Mouse (Mus musculus) cerebellum, adult 2 months (tissue): ENCODE results near the gene Inpp4a. TPM values are rescaled to one million over a fixed set of nuclear protein-coding genes. Genes with fewer than 3 reads are reported as not detected.

Source experiments
- DNase-seq, 2 experiments: peaks; one replicate each; pipeline ENCODE4 v3.0.0; 2021
- H3K27ac ChIP-seq: fragments of 200-500 bp; 2 replicates; pipeline ENCODE4 v1.5.1; 2012; ENCODE audit warnings: low read length, control low read depth, inconsistent platforms; ENCODE audit not compliant: insufficient read depth
- H3K27me3 ChIP-seq: fragments of 200-500 bp; 2 replicates; pipeline ENCODE4 v1.6.1; 2012; ENCODE audit warnings: inconsistent platforms, mild to moderate bottlenecking, low read length, moderate library complexity; ENCODE audit not compliant: control insufficient read depth, insufficient read depth
- H3K4me1 ChIP-seq: fragments of 200-500 bp; 2 replicates; pipeline ENCODE4 v1.6.1; 2011; ENCODE audit warnings: low read length; ENCODE audit not compliant: control insufficient read depth, insufficient read depth
- H3K4me3 ChIP-seq: fragments of 200-500 bp; replicated peaks from 2 replicates; pipeline ENCODE3; 2011; ENCODE audit warnings: mild to moderate bottlenecking, low read depth, low read length, control low read depth; ENCODE audit not compliant: insufficient read depth
- CTCF ChIP-seq: fragments of 200-500 bp; IDR thresholded peaks from 2 replicates; pipeline ENCODE4 v1.5.1; 2011; ENCODE audit warnings: low read depth, mild to moderate bottlenecking, control low read depth, low read length, moderate library complexity, borderline replicate concordance; ENCODE audit not compliant: insufficient read depth
- POLR2A ChIP-seq: fragments of 200-500 bp; IDR thresholded peaks from 2 replicates; pipeline ENCODE4 v1.6.1; 2011; ENCODE audit warnings: low read length, control low read depth, borderline replicate concordance; ENCODE audit not compliant: insufficient read depth
- WGBS: fragments of 180-500 bp; shearing (Covaris S2); methylation state at CpG from one replicate; pipeline ENCODE4 v1.1.7; 2018; 5-methylcytosine and 5-hydroxymethylcytosine counted together
- polyA plus RNA-seq: library from polyadenylated mRNA; depleted of rRNA; stranded (reverse); fragments of >200 nt; gene quantifications from 2 replicates; pipeline ENCODE4 v1.2.3, GENCODE M21; 2012

Gene Inpp4a
- polyA plus RNA-seq, 1 experiment: 94.2 TPM

- Histone ChIP-seq H3K27ac (no peak overlapping the region), H3K4me3 (no peak overlapping the region), H3K4me1 (no peaks in the 10 kb centered on the region), H3K27me3 (no peaks in the 10 kb centered on the region)
- DNase-seq: no peak
- TF ChIP-seq CTCF: no peak
- no peak for TF ChIP-seq POLR2A
- whole genome bisulfite sequencing: 87% methylated on average over 7 of the region's 7 CpGs
Measured at GRCm38 (mm10) chr1:37288941-37289340, 10.7 kb upstream of the Inpp4a start.

GRCm38 (mm10) chr1:37296414-37296813 lies 3.3 kb upstream of the Inpp4a start:
- no peak for DNase-seq
- no peaks in the 10 kb centered on the region for H3K4me1 ChIP-seq
- no peak for TF ChIP-seq CTCF
- no peak for TF ChIP-seq POLR2A
- 46% methylated on average over 1 of the region's 1 CpGs for WGBS
- no peaks in the 10 kb centered on the region for H3K27me3 ChIP-seq
- no peak overlapping the region for H3K4me3 ChIP-seq
- no peak overlapping the region for H3K27ac ChIP-seq

- Histone ChIP-seq H3K27ac (no peak overlapping the region), H3K4me1 (no peaks in the 10 kb centered on the region), H3K4me3 (no peak overlapping the region), H3K27me3 (no peaks in the 10 kb centered on the region)
- TF ChIP-seq CTCF: no peak
- 79% methylated on average over 2 of the region's 2 CpGs for WGBS
- no peak for DNase-seq
Measured at GRCm38 (mm10) chr1:37298904-37299303, 761 bp upstream of the Inpp4a start.

- TF ChIP-seq CTCF: no peak
- no peak for TF ChIP-seq POLR2A
- H3K4me3 ChIP-seq: peak overlapping the region; percentile 72
- H3K27ac ChIP-seq: peak overlapping the region; percentile 58; the same call in 1 of the 2 replicates
- H3K4me1 ChIP-seq: peaks cover 2% of the 10 kb centered on the region
- no peaks in the 10 kb centered on the region for H3K27me3 ChIP-seq
- DNase-seq: peak in 1 of 2 experiments; percentile 39
- 19% methylated on average over 5 of the region's 5 CpGs for WGBS
Measured at GRCm38 (mm10) chr1:37300650-37301049, 985 bp downstream of the Inpp4a start.

GRCm38 (mm10) chr1:37302801-37303200 lies 3.1 kb downstream of the Inpp4a start:
- Histone ChIP-seq H3K27me3 (no peaks in the 10 kb centered on the region), H3K27ac (no peak overlapping the region), H3K4me1 (peaks cover 16% of the 10 kb centered on the region), H3K4me3 (no peak overlapping the region)
- TF ChIP-seq POLR2A: no peak
- TF ChIP-seq CTCF: no peak
- DNase-seq: no peak
- 83% methylated on average over 3 of the region's 3 CpGs for WGBS

- no peak for TF ChIP-seq CTCF
- no peak for TF ChIP-seq POLR2A
- Histone ChIP-seq H3K4me1 (peaks cover 16% of the 10 kb centered on the region), H3K27me3 (no peaks in the 10 kb centered on the region), H3K27ac (0 out of 2 replicates have a peak overlapping the region, but pooled peaks have one; percentile 24), H3K4me3 (no peak overlapping the region)
- no peak for DNase-seq
- WGBS: 55% methylated on average over 9 of the region's 9 CpGs
Measured at GRCm38 (mm10) chr1:37305691-37306287, 6.1 kb downstream of the Inpp4a start.

- H3K4me3 ChIP-seq: no peak overlapping the region
- WGBS: 86% methylated on average over 2 of the region's 2 CpGs
- DNase-seq: no peak
- H3K4me1 ChIP-seq: peaks cover 21% of the 10 kb centered on the region
- no peaks in the 10 kb centered on the region for H3K27me3 ChIP-seq
- TF ChIP-seq CTCF (no peak), POLR2A (no peak)
- no peak overlapping the region for H3K27ac ChIP-seq
Measured at GRCm38 (mm10) chr1:37307586-37307985, 7.9 kb downstream of the Inpp4a start.

- TF ChIP-seq POLR2A (no peak), CTCF (no peak)
- Histone ChIP-seq H3K27ac (no peak overlapping the region), H3K27me3 (no peaks in the 10 kb centered on the region), H3K4me3 (no peak overlapping the region), H3K4me1 (peaks cover 21% of the 10 kb centered on the region)
- no peak for DNase-seq
- WGBS: 84% methylated on average over 8 of the region's 8 CpGs
Measured at GRCm38 (mm10) chr1:37308021-37308742, 8.5 kb downstream of the Inpp4a start.
